In genomic region chr3:142701407-142701989, GRCm38 (mm10) we compare ENCODE assay signal across 8 mouse cellular contexts. TPM values are rescaled to one million over a fixed set of nuclear protein-coding genes. Genes with fewer than 3 reads are reported as not detected.
A peak's percentile ranks its signal among the peaks of the same experiment; 100 is the strongest.
DNase-seq lines count a peak whose midpoint lies in the region; ATAC-seq and TF ChIP-seq lines count a peak whose summit lies in the region.

No protein-coding gene starts in this region.

- no peaks in the 10 kb centered on the region for H3K36me3 ChIP-seq in midbrain, embryonic 14.5 days (ENCODE audit: control insufficient read depth, insufficient read depth, low read length)

- peaks cover 9% of the 10 kb centered on the region; the same call in 1 of the 2 replicates for H3K27me3 ChIP-seq in midbrain, embryonic 14.5 days (ENCODE audit: control insufficient read depth, insufficient read depth, low read length)

- H3K4me3 ChIP-seq in cortical plate, adult 2 months (ENCODE audit: insufficient read depth, low read length) = peak overlapping the region; percentile 59; the same call in 1 of the 2 replicates
- peak overlapping the region; percentile 48 for H3K4me3 ChIP-seq in midbrain, embryonic 14.5 days (replicated peaks; ENCODE audit: low read depth, low read length)

- H3K9ac ChIP-seq in midbrain, embryonic 14.5 days (replicated peaks; ENCODE audit: low read length) = peak overlapping the region; percentile 54

- TF ChIP-seq POLR2A in cortical plate, adult 2 months (IDR thresholded peaks at IDR 0.05; ENCODE audit: extremely low read depth, insufficient read depth, low read length) = no peak

- H3K9me3 ChIP-seq in midbrain, embryonic 14.5 days (ENCODE audit: control insufficient read depth, low read length) = no peaks in the 10 kb centered on the region

- H3K27ac ChIP-seq in cortical plate, adult 2 months (ENCODE audit: insufficient read depth, low read length) = no peak overlapping the region
- H3K27ac ChIP-seq in midbrain, embryonic 14.5 days (replicated peaks; ENCODE audit: low read depth, low read length) = no peak overlapping the region

- peak overlapping the region; percentile 74 for H3K4me2 ChIP-seq in midbrain, embryonic 14.5 days (ENCODE audit: low read length)

- TF ChIP-seq CTCF in cortical plate, adult 2 months (IDR thresholded peaks at IDR 0.05; ENCODE audit: extremely low read depth, insufficient read depth, low read length) = no peak

- peaks cover 2% of the 10 kb centered on the region; the same call in 1 of the 2 replicates for H3K4me1 ChIP-seq in cortical plate, adult 2 months (ENCODE audit: control insufficient read depth, insufficient read depth, low read length)
- peaks cover 5% of the 10 kb centered on the region; the same call in 1 of the 2 replicates for H3K4me1 ChIP-seq in midbrain, embryonic 14.5 days (ENCODE audit: control insufficient read depth, insufficient read depth, low read length)

- WGBS in midbrain, embryonic 14.5 days = 31% methylated on average over 15 of the region's 15 CpGs

- DNase-seq in kidney, adult 11 months = peak; percentile 19
- no peak for DNase-seq in kidney, adult 9 months
- DNase-seq in midbrain, embryonic 14.5 days = no peak
- DNase-seq in T-cell, adult 2 months (ENCODE audit: low spot score) = no peak
- DNase-seq in cerebellum, adult 11-12 months = no peak

- ATAC-seq in inflammation-experienced regulatory T-cells, adult 6 months = peak; percentile 2
- no peak for ATAC-seq in midbrain, embryonic 14.5 days (ENCODE audit: low FRiP score, low TSS enrichment)
- no peak for ATAC-seq in granulocyte monocyte progenitor cell, adult 5-6 weeks (replicated peaks; ENCODE audit: poor library complexity, severe bottlenecking)

RNA-seq across cellular contexts. Expression of gene Kyat3, which starts 0.6 kb away (rescaled TPM):
- polyA plus RNA-seq in cortical plate, adult 2 months (2012; rRNA removed) = 7.2 and 7.3 TPM in 2 replicates
- polyA plus RNA-seq in inflammation-experienced regulatory T-cells, adult 6 months (2017; shearing (Covaris generic)) = 1 to 10 TPM; 4.8 to 5.2 (median 4.8) TPM
- polyA plus RNA-seq in midbrain, embryonic 14.5 days (2014; fragmentation: Nextera tagmentation; extraction: Ambion mirVana) = 2.7 and 4.2 TPM in 2 replicates
- total RNA-seq in granulocyte monocyte progenitor cell, adult 5-6 weeks (2014; fragmentation: Nextera tagmentation) = 33.4 and 57.5 TPM in 2 replicates
- 34.3 and 45.1 TPM in 2 replicates for total RNA-seq in granulocyte monocyte progenitor cell, adult 5-6 weeks (2017)
